Mouse (Mus musculus) olfactory bulb, adult 2 months (tissue): ENCODE results near the gene Pde10a.

ENCODE experiments used
- CTCF ChIP-seq: fragments of 200-500 bp; IDR thresholded peaks from 2 replicates; pipeline ENCODE4 v1.5.1; 2012; ENCODE audit warnings: low read depth, mild to moderate bottlenecking, low read length, moderate library complexity; ENCODE audit not compliant: insufficient read depth
- POLR2A ChIP-seq: fragments of 200-500 bp; IDR thresholded peaks from 2 replicates; pipeline ENCODE4 v1.6.1; 2012; ENCODE audit warnings: mild to moderate bottlenecking, low read depth, low read length, moderate library complexity; ENCODE audit not compliant: insufficient read depth

- no peak for TF ChIP-seq CTCF
- no peak for TF ChIP-seq POLR2A
Measured at GRCm38 (mm10) chr17:8757576-8757975, 232.4 kb downstream of the Pde10a start.
